Mouse (Mus musculus) ovary, adult 18-20 months (tissue): ENCODE measurements around the gene Pkn3.

Source experiments
- DNase-seq: peaks from one replicate; pipeline ENCODE4 v3.0.0; 2022; ENCODE audit warnings: low spot score, mixed read lengths

Pkn3 gene

GRCm38 (mm10) chr2:30063235-30063634 lies 14.2 kb upstream of the Pkn3 start:
- DNase-seq: no peak

- no peak for DNase-seq
Observed at GRCm38 (mm10) chr2:30063791-30064190, 13.7 kb upstream of the Pkn3 start.

- DNase-seq: no peak
Observed at GRCm38 (mm10) chr2:30064298-30064697, 13.2 kb upstream of the Pkn3 start.

- peak; percentile 98 for DNase-seq
Observed at GRCm38 (mm10) chr2:30066046-30066901, 11.2 kb upstream of the Pkn3 start.

GRCm38 (mm10) chr2:30067031-30067888 lies 10.2 kb upstream of the Pkn3 start:
- DNase-seq: no peak

- DNase-seq: no peak
Observed at GRCm38 (mm10) chr2:30067962-30068361, 9.5 kb upstream of the Pkn3 start.

GRCm38 (mm10) chr2:30072875-30073274 lies 4.6 kb upstream of the Pkn3 start:
- no peak for DNase-seq

GRCm38 (mm10) chr2:30073285-30073684 lies 4.2 kb upstream of the Pkn3 start:
- DNase-seq: no peak

- no peak for DNase-seq
Observed at GRCm38 (mm10) chr2:30075625-30076024, 1.9 kb upstream of the Pkn3 start.

GRCm38 (mm10) chr2:30076439-30076838 lies 1.0 kb upstream of the Pkn3 start:
- DNase-seq: no peak

- no peak for DNase-seq
Observed at GRCm38 (mm10) chr2:30076959-30077358, 525 bp upstream of the Pkn3 start.

- DNase-seq: no peak
Observed at GRCm38 (mm10) chr2:30078349-30078712, 847 bp downstream of the Pkn3 start.

- DNase-seq: no peak
Observed at GRCm38 (mm10) chr2:30078760-30079159, 1.3 kb downstream of the Pkn3 start.

GRCm38 (mm10) chr2:30080181-30080800 lies 2.8 kb downstream of the Pkn3 start:
- DNase-seq: no peak

GRCm38 (mm10) chr2:30084113-30084512 lies 6.6 kb downstream of the Pkn3 start:
- no peak for DNase-seq

GRCm38 (mm10) chr2:30084632-30085031 lies 7.1 kb downstream of the Pkn3 start:
- no peak for DNase-seq

GRCm38 (mm10) chr2:30087310-30087709 lies 9.8 kb downstream of the Pkn3 start:
- DNase-seq: no peak

- no peak for DNase-seq
Observed at GRCm38 (mm10) chr2:30091521-30091920, 14.0 kb downstream of the Pkn3 start.

- no peak for DNase-seq
Observed at GRCm38 (mm10) chr2:30092280-30092918, 14.9 kb downstream of the Pkn3 start.

- peak; percentile 98 for DNase-seq
Observed at GRCm38 (mm10) chr2:30093471-30094207, 16.2 kb downstream of the Pkn3 start, which contains the start of gene Zdhhc12. Zdhhc12 (minus strand) TSS chr2:30093648.

- DNase-seq: no peak
Observed at GRCm38 (mm10) chr2:30094208-30094588, 16.7 kb downstream of the Pkn3 start.
